In genomic region chr10:80856267-80856666, GRCm38 (mm10) we compare ENCODE assay signal across 8 mouse cellular contexts. TPM values are rescaled to one million over a fixed set of nuclear protein-coding genes. Genes with fewer than 3 reads are reported as not detected.
DNase-seq lines count a peak whose midpoint lies in the region; ATAC-seq and TF ChIP-seq lines count a peak whose summit lies in the region.

No protein-coding gene starts in this region.

- no peaks in the 10 kb centered on the region for H3K9me3 ChIP-seq in forebrain, embryonic 14.5 days (replicated peaks; ENCODE audit: control insufficient read depth, low read length)
- H3K9me3 ChIP-seq in intestine, embryonic 16.5 days (ENCODE audit: control insufficient read depth, low read length) = no peaks in the 10 kb centered on the region
- no peaks in the 10 kb centered on the region for H3K9me3 ChIP-seq in midbrain, embryonic 15.5 days

- peak overlapping the region; percentile 89 for H3K9ac ChIP-seq in forebrain, embryonic 14.5 days (ENCODE audit: low read length)
- no peak overlapping the region for H3K9ac ChIP-seq in intestine, embryonic 16.5 days (ENCODE audit: low read depth, low read length)
- H3K9ac ChIP-seq in midbrain, embryonic 15.5 days = peak overlapping the region; percentile 91; the same call in 1 of the 2 replicates

- H3K4me2 ChIP-seq in forebrain, embryonic 14.5 days (ENCODE audit: low read length) = peak overlapping the region; percentile 99
- H3K4me2 ChIP-seq in intestine, embryonic 16.5 days (ENCODE audit: low read depth, low read length) = peak overlapping the region; percentile 94
- peak overlapping the region; percentile 86 for H3K4me2 ChIP-seq in midbrain, embryonic 15.5 days

- intact Hi-C loops in gastrocnemius, adult 2 months (cut with DNase I) = no loop called here

- peak overlapping the region; percentile 93 for H3K4me3 ChIP-seq in gastrocnemius, adult 2 months
- H3K4me3 ChIP-seq in forebrain, embryonic 14.5 days (ENCODE audit: low read depth, low read length) = peak overlapping the region; percentile 92; the same call in 1 of the 2 replicates
- H3K4me3 ChIP-seq in intestine, embryonic 16.5 days (ENCODE audit: low read length) = no peak overlapping the region
- H3K4me3 ChIP-seq in midbrain, embryonic 15.5 days = peak overlapping the region; percentile 82

- ATAC-seq in forebrain, embryonic 14.5 days = no peak
- no peak for ATAC-seq in intestine, embryonic 16.5 days
- no peak for ATAC-seq in midbrain, embryonic 15.5 days (replicated peaks)

- H3K27ac ChIP-seq in gastrocnemius, adult 2 months = peak overlapping the region; percentile 95
- H3K27ac ChIP-seq in forebrain, embryonic 14.5 days (ENCODE audit: low read depth, low read length) = no peak overlapping the region
- no peak overlapping the region for H3K27ac ChIP-seq in intestine, embryonic 16.5 days (ENCODE audit: low read length)
- H3K27ac ChIP-seq in midbrain, embryonic 15.5 days = no peak overlapping the region

- no peak for DNase-seq in gastrocnemius, adult 2 months
- no peak for DNase-seq in gastrocnemius, adult 18-20 months (ENCODE audit: low spot score)
- peak; percentile 73 for DNase-seq in MN1 (ENCODE audit: low spot score)
- DNase-seq in forebrain, embryonic 14.5 days (ENCODE audit: low spot score) = no peak
- DNase-seq in urinary bladder, postnatal 14 days (ENCODE audit: low spot score) = no peak
- DNase-seq in right cerebral cortex, postnatal 36 days (ENCODE audit: low spot score in 2 of 2) = no peak

- peaks cover 14% of the 10 kb centered on the region for H3K4me1 ChIP-seq in forebrain, embryonic 14.5 days (ENCODE audit: control insufficient read depth, insufficient read depth, low read length)
- peaks cover 25% of the 10 kb centered on the region for H3K4me1 ChIP-seq in intestine, embryonic 16.5 days (ENCODE audit: control insufficient read depth, insufficient read depth, low read length)
- H3K4me1 ChIP-seq in midbrain, embryonic 15.5 days = peaks cover 41% of the 10 kb centered on the region

- WGBS in forebrain, embryonic 14.5 days = 66% methylated on average over 3 of the region's 3 CpGs
- WGBS in intestine, embryonic 16.5 days = 63% methylated on average over 3 of the region's 3 CpGs
- WGBS in midbrain, embryonic 15.5 days = 65% methylated on average over 3 of the region's 3 CpGs

- H3K27me3 ChIP-seq in forebrain, embryonic 14.5 days (replicated peaks; ENCODE audit: control insufficient read depth, insufficient read depth, low read length) = no peaks in the 10 kb centered on the region
- H3K27me3 ChIP-seq in intestine, embryonic 16.5 days (replicated peaks; ENCODE audit: control insufficient read depth, insufficient read depth, low read length) = no peaks in the 10 kb centered on the region
- no peaks in the 10 kb centered on the region for H3K27me3 ChIP-seq in midbrain, embryonic 15.5 days (replicated peaks)

- TF ChIP-seq CTCF in gastrocnemius, adult 2 months (IDR thresholded peaks at IDR 0.05) = no peak; the same call in 1 of the 2 replicates

- H3K36me3 ChIP-seq in forebrain, embryonic 14.5 days (ENCODE audit: control insufficient read depth, insufficient read depth, low read length) = peaks cover 22% of the 10 kb centered on the region
- peaks cover 11% of the 10 kb centered on the region for H3K36me3 ChIP-seq in intestine, embryonic 16.5 days (ENCODE audit: control insufficient read depth, insufficient read depth, low read length)
- H3K36me3 ChIP-seq in midbrain, embryonic 15.5 days (replicated peaks) = peaks cover 12% of the 10 kb centered on the region

RNA-seq across cellular contexts. Expression of gene Sppl2b, which starts 1.2 kb away (rescaled TPM):
- total RNA-seq in gastrocnemius, adult 2 months (2021) = 10 to 100 TPM; 11.3 to 18.5 TPM
- total RNA-seq in gastrocnemius, adult 18-20 months (2021) = 10 to 100 TPM; 12.4 to 12.6 TPM
- 30.4 and 44.6 TPM in 2 replicates for polyA plus RNA-seq in forebrain, embryonic 14.5 days (2014; fragmentation: Nextera tagmentation; extraction: Ambion mirVana)
- 36.2 and 36.6 TPM in 2 replicates for polyA plus RNA-seq in intestine, embryonic 16.5 days (2015; fragmentation: Nextera tagmentation; extraction: Ambion mirVana)
- polyA plus RNA-seq in midbrain, embryonic 15.5 days (2015; fragmentation: Nextera tagmentation; extraction: Ambion mirVana) = 85.5 and 89.5 TPM in 2 replicates

RNA-seq across cellular contexts. Expression of gene Lsm7, which starts 1.3 kb away (rescaled TPM):
- 10 to 100 TPM; 13.5 to 20.0 TPM for total RNA-seq in gastrocnemius, adult 2 months (2021)
- total RNA-seq in gastrocnemius, adult 18-20 months (2021) = 10 to 100 TPM; 12.6 to 14.7 TPM
- polyA plus RNA-seq in forebrain, embryonic 14.5 days (2014; fragmentation: Nextera tagmentation; extraction: Ambion mirVana) = 265 and 372 TPM in 2 replicates
- polyA plus RNA-seq in intestine, embryonic 16.5 days (2015; fragmentation: Nextera tagmentation; extraction: Ambion mirVana) = 198 and 240 TPM in 2 replicates
- 214 and 222 TPM in 2 replicates for polyA plus RNA-seq in midbrain, embryonic 15.5 days (2015; fragmentation: Nextera tagmentation; extraction: Ambion mirVana)

RNA-seq across cellular contexts. Expression of gene Lingo3, which starts 12.4 kb away (rescaled TPM):
- total RNA-seq in gastrocnemius, adult 2 months (2021) = 10 to 100 TPM; 10.9 to 11.3 TPM
- total RNA-seq in gastrocnemius, adult 18-20 months (2021) = 10 to 100 TPM in 1 of 2 experiments, 1 to 10 TPM in 1; 8.3 to 12.6 TPM
- 2.7 and 4.7 TPM in 2 replicates for polyA plus RNA-seq in forebrain, embryonic 14.5 days (2014; fragmentation: Nextera tagmentation; extraction: Ambion mirVana)
- polyA plus RNA-seq in intestine, embryonic 16.5 days (2015; fragmentation: Nextera tagmentation; extraction: Ambion mirVana) = 0.07 and 0.10 TPM in 2 replicates
- polyA plus RNA-seq in midbrain, embryonic 15.5 days (2015; fragmentation: Nextera tagmentation; extraction: Ambion mirVana) = 10.4 and 11.7 TPM in 2 replicates

RNA-seq across cellular contexts. Expression of gene Tmprss9, which starts 15.4 kb away (rescaled TPM):
- total RNA-seq in gastrocnemius, adult 2 months (2021) = under 1 TPM in 1 of 2 experiments, not detected in 1; 0.08 TPM
- total RNA-seq in gastrocnemius, adult 18-20 months (2021) = not detected
- polyA plus RNA-seq in forebrain, embryonic 14.5 days (2014; fragmentation: Nextera tagmentation; extraction: Ambion mirVana) = 0.10 and 0.13 TPM in 2 replicates
- polyA plus RNA-seq in intestine, embryonic 16.5 days (2015; fragmentation: Nextera tagmentation; extraction: Ambion mirVana) = 0.06 TPM in 1 of 2 replicates, not detected in the other
- 0.23 and 0.41 TPM in 2 replicates for polyA plus RNA-seq in midbrain, embryonic 15.5 days (2015; fragmentation: Nextera tagmentation; extraction: Ambion mirVana)

RNA-seq across cellular contexts. Expression of gene Oaz1, which starts 29.8 kb away (rescaled TPM):
- total RNA-seq in gastrocnemius, adult 2 months (2021) = 100 to 1,000 TPM; 579 to 691 TPM
- 100 to 1,000 TPM; 698 to 770 TPM for total RNA-seq in gastrocnemius, adult 18-20 months (2021)
- polyA plus RNA-seq in forebrain, embryonic 14.5 days (2014; fragmentation: Nextera tagmentation; extraction: Ambion mirVana) = 1,568 and 1,701 TPM in 2 replicates
- polyA plus RNA-seq in intestine, embryonic 16.5 days (2015; fragmentation: Nextera tagmentation; extraction: Ambion mirVana) = 1,610 and 1,714 TPM in 2 replicates
- 1,243 and 1,388 TPM in 2 replicates for polyA plus RNA-seq in midbrain, embryonic 15.5 days (2015; fragmentation: Nextera tagmentation; extraction: Ambion mirVana)
